Mouse (Mus musculus): ENCODE measurements around the gene Htt. TPM values are rescaled to one million over a fixed set of nuclear protein-coding genes. Genes with fewer than 3 reads are reported as not detected.
A peak's percentile ranks its signal among the peaks of the same experiment; 100 is the strongest.

Gene Htt
- total and polyA plus RNA-seq, 2 experiments, result 5.2 to 10.2 TPM

DNA sequence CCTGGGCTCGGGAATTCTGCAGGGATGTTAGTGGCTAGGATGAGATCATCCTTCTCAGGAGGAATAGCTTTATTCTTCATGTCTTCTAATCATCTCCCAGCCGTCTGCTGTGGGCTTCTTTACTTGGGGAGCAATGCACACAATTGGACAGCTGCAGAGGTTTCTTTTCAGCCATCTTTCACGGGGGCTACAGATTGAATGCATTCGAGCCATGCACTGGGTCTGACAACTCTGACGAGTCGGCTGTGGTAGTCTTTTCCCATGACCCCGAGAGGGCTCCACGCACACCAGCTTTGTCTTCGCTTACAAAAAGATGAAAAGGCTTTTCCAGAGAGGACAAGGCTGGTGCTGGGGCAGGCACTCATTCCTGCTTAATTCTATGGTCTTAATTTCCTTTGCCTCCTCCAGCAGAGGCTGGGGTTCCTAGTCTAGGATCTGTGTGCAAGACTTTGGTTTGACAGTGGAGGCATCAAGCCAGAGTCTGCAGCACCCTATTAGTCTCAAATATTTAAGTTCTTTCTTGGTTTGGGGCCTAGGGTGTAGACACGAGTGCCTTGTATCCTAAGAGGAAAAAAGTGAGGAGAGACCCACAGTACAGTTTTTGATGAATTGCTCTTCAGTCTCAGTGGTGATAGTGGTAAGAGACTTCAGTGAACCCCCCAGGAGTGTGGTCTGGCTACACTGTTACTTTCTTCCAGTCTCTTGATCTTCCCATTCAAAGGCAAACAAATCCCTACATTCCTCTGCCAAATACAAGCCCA, 180.3 kb downstream of the Htt start:
- H3K79me2 ChIP-seq (ENCODE audit: control insufficient read depth, insufficient read depth, low read length), result no peaks in the 10 kb centered on the region
- H3K27ac ChIP-seq (replicated peaks; ENCODE audit: insufficient read depth, low read depth, low read length), result no peak overlapping the region
- no peaks in the 10 kb centered on the region for H3K4me1 ChIP-seq (ENCODE audit: control insufficient read depth, insufficient read depth, low read length)
- no peaks in the 10 kb centered on the region for H3K36me3 ChIP-seq (ENCODE audit: control insufficient read depth, insufficient read depth, low read length)
- DNase-seq (ENCODE audit: extremely low read depth, low read depth, low spot score), result no peak
- 83% methylated on average over 10 of the region's 10 CpGs for WGBS
- no peak overlapping the region for H3K4me3 ChIP-seq (ENCODE audit: insufficient read depth, low read depth, low read length)
- H3K9ac ChIP-seq (ENCODE audit: low read depth, low read length), result no peak overlapping the region
- TF ChIP-seq CTCF (IDR thresholded peaks at IDR 0.05; ENCODE audit: low read depth, low read length) (no peak), POLR2A (IDR thresholded peaks at IDR 0.05; ENCODE audit: extremely low read depth, insufficient read depth, low read length) (no peak)
- no peaks in the 10 kb centered on the region for H3K27me3 ChIP-seq (ENCODE audit: control insufficient read depth, insufficient read depth, low read length)

- Histone ChIP-seq H3K9ac (ENCODE audit: low read depth, low read length) (no peak overlapping the region), H3K27ac (replicated peaks; ENCODE audit: insufficient read depth, low read depth, low read length) (no peak overlapping the region), H3K4me1 (ENCODE audit: control insufficient read depth, insufficient read depth, low read length) (no peaks in the 10 kb centered on the region), H3K79me2 (ENCODE audit: control insufficient read depth, insufficient read depth, low read length) (no peaks in the 10 kb centered on the region), H3K36me3 (ENCODE audit: control insufficient read depth, insufficient read depth, low read length) (no peaks in the 10 kb centered on the region), H3K4me3 (ENCODE audit: insufficient read depth, low read depth, low read length) (no peak overlapping the region), H3K27me3 (ENCODE audit: control insufficient read depth, insufficient read depth, low read length) (no peaks in the 10 kb centered on the region)
- no peak for DNase-seq (ENCODE audit: extremely low read depth, low read depth, low spot score)
- WGBS, result 83% methylated on average over 3 of the region's 3 CpGs
- TF ChIP-seq POLR2A (IDR thresholded peaks at IDR 0.05; ENCODE audit: extremely low read depth, insufficient read depth, low read length) (no peak), CTCF (IDR thresholded peaks at IDR 0.05; ENCODE audit: low read depth, low read length) (no peak)
These were observed 181.9 kb downstream of the Htt start for GRCm38 (mm10) chr5:34943428-34943827.

GRCm38 (mm10) chr5:34948861-34949760, 187.6 kb downstream of the Htt start, which contains the start of gene Rgs12:
Gene Rgs12 (plus strand): TSS chr5:34949445.
- H3K4me3 ChIP-seq (ENCODE audit: insufficient read depth, low read depth, low read length), result peak within 1 kb of the TSS; percentile 81
- peak; percentile 74 for DNase-seq (ENCODE audit: extremely low read depth, low read depth, low spot score)
- no peaks in the 10 kb centered on the region for H3K36me3 ChIP-seq (ENCODE audit: control insufficient read depth, insufficient read depth, low read length)
- under 1% methylated on average over 80 of the region's 84 CpGs for WGBS
- no peaks in the 10 kb centered on the region for H3K27me3 ChIP-seq (ENCODE audit: control insufficient read depth, insufficient read depth, low read length)
- H3K9ac ChIP-seq (ENCODE audit: low read depth, low read length), result peak within 1 kb of the TSS; percentile 56
- peaks cover 2% of the 10 kb centered on the region; the same call in 1 of the 2 replicates for H3K4me1 ChIP-seq (ENCODE audit: control insufficient read depth, insufficient read depth, low read length)
- TF ChIP-seq CTCF (IDR thresholded peaks at IDR 0.05; ENCODE audit: low read depth, low read length) (no peak), POLR2A (IDR thresholded peaks at IDR 0.05; ENCODE audit: extremely low read depth, insufficient read depth, low read length) (0 out of 2 replicates have a peak, but pooled peaks have one; percentile 14)
- peak within 1 kb of the TSS; percentile 73 for H3K27ac ChIP-seq (replicated peaks; ENCODE audit: insufficient read depth, low read depth, low read length)
- H3K79me2 ChIP-seq (ENCODE audit: control insufficient read depth, insufficient read depth, low read length), result no peaks in the 10 kb centered on the region

GRCm38 (mm10) chr5:34949769-34950211, 188.2 kb downstream of the Htt start:
- peak overlapping the region; percentile 44 for H3K4me3 ChIP-seq (ENCODE audit: insufficient read depth, low read depth, low read length)
- H3K79me2 ChIP-seq (ENCODE audit: control insufficient read depth, insufficient read depth, low read length), result no peaks in the 10 kb centered on the region
- no peak overlapping the region for H3K27ac ChIP-seq (replicated peaks; ENCODE audit: insufficient read depth, low read depth, low read length)
- H3K27me3 ChIP-seq (ENCODE audit: control insufficient read depth, insufficient read depth, low read length), result no peaks in the 10 kb centered on the region
- TF ChIP-seq POLR2A (IDR thresholded peaks at IDR 0.05; ENCODE audit: extremely low read depth, insufficient read depth, low read length) (no peak), CTCF (IDR thresholded peaks at IDR 0.05; ENCODE audit: low read depth, low read length) (no peak)
- WGBS, result 17% methylated on average over 12 of the region's 12 CpGs
- no peak for DNase-seq (ENCODE audit: extremely low read depth, low read depth, low spot score)
- peaks cover 2% of the 10 kb centered on the region; the same call in 1 of the 2 replicates for H3K4me1 ChIP-seq (ENCODE audit: control insufficient read depth, insufficient read depth, low read length)
- no peaks in the 10 kb centered on the region for H3K36me3 ChIP-seq (ENCODE audit: control insufficient read depth, insufficient read depth, low read length)
- H3K9ac ChIP-seq (ENCODE audit: low read depth, low read length), result peak overlapping the region; percentile 56

- H3K4me3 ChIP-seq (ENCODE audit: insufficient read depth, low read depth, low read length), result no peak overlapping the region
- no peak overlapping the region for H3K9ac ChIP-seq (ENCODE audit: low read depth, low read length)
- no peaks in the 10 kb centered on the region for H3K27me3 ChIP-seq (ENCODE audit: control insufficient read depth, insufficient read depth, low read length)
- H3K4me1 ChIP-seq (ENCODE audit: control insufficient read depth, insufficient read depth, low read length), result peaks cover 2% of the 10 kb centered on the region; the same call in 1 of the 2 replicates
- H3K79me2 ChIP-seq (ENCODE audit: control insufficient read depth, insufficient read depth, low read length), result no peaks in the 10 kb centered on the region
- H3K27ac ChIP-seq (replicated peaks; ENCODE audit: insufficient read depth, low read depth, low read length), result no peak overlapping the region
- H3K36me3 ChIP-seq (ENCODE audit: control insufficient read depth, insufficient read depth, low read length), result no peaks in the 10 kb centered on the region
- TF ChIP-seq POLR2A (IDR thresholded peaks at IDR 0.05; ENCODE audit: extremely low read depth, insufficient read depth, low read length) (no peak), CTCF (IDR thresholded peaks at IDR 0.05; ENCODE audit: low read depth, low read length) (no peak)
- no peak for DNase-seq (ENCODE audit: extremely low read depth, low read depth, low spot score)
- WGBS, result 89% methylated on average over 6 of the region's 6 CpGs
These were observed 189.1 kb downstream of the Htt start for GRCm38 (mm10) chr5:34950486-34951160.

Data from liver, adult 2 months (tissue).